Mouse (Mus musculus) right cerebral cortex, postnatal 14 days (tissue): ENCODE results near the gene Rtbdn.

Source experiments
- DNase-seq: peaks from one replicate; pipeline ENCODE4 v3.0.0; 2022

Rtbdn gene

DNA sequence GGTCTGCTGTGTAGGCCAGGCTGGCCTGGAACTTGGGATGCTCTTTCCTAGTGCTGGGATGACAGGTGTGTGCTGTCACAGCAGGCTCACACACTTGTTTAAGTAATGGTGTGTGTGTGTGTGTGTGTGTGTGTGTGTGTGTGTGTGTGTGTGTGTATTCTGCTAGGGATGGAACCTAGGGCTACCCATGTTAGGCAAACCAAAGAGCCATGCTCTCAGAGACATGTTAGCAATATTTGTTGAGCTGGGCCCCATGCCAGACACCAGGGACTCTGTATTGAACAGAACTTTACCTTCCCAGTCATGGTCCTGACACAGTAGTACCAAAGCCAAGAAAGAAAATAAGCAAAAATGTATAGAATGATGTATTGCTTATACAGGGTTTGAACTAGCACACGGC is 19.3 kb upstream of the Rtbdn start:
- DNase-seq, result no peak

- DNase-seq, result peak; percentile 76
These were observed 18.1 kb upstream of the Rtbdn start for GRCm38 (mm10) chr8:84928456-84929306.

- no peak for DNase-seq
These were observed 16.2 kb upstream of the Rtbdn start for GRCm38 (mm10) chr8:84930582-84930981.

- no peak for DNase-seq
These were observed 12.8 kb upstream of the Rtbdn start for GRCm38 (mm10) chr8:84933767-84934559.

DNA sequence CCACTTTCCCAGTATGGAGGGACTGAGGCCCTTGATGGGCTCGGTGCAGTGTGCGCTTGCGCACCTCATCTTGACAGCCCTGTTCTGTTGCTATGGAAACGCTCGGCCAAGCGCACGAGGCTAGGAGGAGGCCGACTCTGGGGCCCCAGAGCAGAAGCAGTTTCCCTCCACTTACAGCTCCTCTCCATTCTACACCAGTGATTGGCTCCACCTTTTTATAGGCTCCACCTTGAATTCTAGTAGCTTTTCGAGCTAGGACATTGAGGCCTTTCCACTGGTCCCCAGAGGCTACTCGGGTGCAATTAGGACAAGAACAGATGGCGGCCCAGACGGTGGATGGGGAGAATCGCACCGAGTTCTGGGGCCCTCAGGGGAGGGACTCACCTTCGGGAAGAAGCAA is 11.9 kb upstream of the Rtbdn start:
- DNase-seq, result no peak

- DNase-seq, result no peak
These were observed 11.3 kb upstream of the Rtbdn start for GRCm38 (mm10) chr8:84935489-84935888.

DNA sequence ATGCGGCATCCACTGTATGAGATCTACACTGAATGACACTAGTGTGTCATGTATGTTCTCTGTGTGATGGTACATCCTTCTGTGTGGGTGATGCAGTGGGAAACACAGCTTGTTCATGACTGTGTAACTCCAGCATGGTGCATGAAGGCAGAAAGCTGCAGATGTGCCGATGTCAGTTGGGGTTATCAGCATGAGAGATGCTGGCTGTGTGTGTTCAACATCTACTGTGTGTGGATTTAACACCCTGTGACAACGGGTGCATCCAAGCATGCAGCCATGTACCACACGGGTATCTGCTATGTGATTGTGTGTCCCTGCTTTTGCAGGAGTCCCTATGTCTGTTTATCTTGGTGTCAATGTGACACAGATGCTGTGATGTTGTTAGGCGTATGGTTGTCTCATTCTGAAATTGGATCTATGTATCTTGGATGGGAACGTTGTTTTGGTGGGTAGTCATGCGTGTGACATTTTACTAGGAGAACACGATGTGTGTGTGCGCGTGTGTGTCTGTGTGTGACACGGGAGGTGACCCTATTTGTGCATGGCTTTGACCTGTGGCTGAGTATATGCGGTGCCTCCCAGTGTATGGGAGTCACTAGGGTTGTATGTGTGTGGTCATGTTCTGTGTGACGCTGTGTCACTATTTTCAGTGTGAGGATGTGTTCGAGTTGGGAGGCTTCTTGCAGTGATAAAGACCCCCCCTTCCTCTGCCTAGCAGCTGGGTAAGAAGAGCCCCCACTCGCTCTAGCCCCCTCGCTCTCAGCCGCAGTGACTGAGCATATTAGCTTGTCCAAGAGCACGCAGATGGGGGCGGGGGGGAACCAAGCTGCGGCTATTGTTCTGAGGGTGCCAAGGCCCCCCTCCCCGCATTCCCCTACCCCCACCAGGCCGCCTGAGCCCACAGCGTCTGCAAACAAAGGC is 10.5 kb upstream of the Rtbdn start:
- DNase-seq, result no peak

- peak; percentile 84 for DNase-seq
These were observed 9.7 kb upstream of the Rtbdn start, which contains the start of gene Mast1 for GRCm38 (mm10) chr8:84936962-84937546. TSS of gene Mast1 (minus strand) at chr8:84937359.

- DNase-seq, result no peak
These were observed 8.9 kb upstream of the Rtbdn start for GRCm38 (mm10) chr8:84937620-84938485.

DNA sequence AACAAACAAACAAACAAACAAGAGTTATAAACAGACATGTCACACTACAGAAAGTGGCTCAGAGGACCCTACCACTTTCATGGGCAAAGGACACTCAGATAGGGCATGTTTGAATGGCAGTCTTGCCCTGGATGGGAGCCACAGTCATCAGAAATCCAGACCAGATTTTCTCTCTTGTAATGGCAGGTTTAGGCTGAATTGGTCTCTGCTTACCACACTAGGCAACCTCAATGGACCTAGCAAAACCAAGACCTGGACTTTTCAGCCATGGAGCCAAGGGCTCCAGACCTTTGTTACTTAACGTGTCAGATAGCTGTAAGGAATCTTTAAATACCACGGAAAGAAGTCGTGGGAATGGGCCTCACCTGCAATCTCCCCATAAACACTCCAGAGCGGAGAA is 3.1 kb upstream of the Rtbdn start:
- no peak for DNase-seq

DNA sequence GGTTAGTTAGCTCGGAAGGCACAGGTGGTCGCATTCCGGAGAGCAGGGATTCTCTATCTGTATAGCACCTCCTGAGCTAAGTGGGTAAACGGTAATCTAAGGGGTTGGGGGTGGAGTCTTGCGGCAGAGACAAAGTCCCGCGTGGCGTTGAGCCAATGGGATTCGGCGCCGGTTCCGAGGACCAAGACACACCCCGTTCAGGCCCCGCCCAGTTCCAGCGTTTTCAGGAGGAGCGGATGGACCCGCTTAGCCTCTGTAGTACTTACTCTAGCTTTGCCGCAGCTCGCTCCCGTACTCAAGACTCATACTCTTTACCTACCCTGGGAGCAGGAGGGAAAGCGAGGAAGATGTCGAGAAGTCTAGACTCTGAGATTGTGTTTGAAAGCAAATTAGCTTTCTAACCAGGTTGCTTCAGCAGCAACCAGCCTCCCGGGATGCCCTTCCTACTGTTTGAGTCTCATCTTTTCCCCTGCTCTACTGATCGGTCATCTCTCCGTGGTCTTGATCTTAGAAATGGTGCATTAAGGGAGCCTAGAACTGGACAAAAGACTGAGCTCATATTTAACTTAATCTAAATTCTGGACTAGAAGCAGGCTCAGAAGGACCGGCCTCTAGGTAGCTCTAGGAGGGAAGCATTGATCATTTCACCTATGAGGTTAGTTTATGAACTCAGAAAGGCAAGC is 2.2 kb upstream of the Rtbdn start:
- DNase-seq, result peak; percentile 87

DNA sequence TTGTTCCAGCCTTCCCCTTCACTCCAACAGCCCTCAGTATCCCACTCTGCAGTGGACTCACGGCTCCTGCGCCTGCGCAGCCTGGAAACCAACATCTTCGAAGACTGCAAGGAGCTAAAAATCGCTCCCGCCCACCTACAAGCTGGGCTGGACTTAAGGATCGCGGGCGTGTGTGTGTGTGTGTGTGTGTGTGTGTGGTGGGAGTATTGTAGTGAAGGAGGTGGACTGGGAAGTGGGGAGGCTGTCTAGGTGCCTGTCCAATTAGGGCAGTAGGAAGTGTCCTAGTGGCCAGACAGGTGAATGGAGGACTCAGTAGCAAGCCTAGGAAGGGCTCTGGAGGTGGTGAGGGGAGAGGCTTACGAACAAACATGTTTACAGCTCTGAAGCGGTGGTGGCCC is 1.6 kb upstream of the Rtbdn start:
- peak; percentile 76 for DNase-seq

- peak; percentile 69 for DNase-seq
These were observed 911 bp upstream of the Rtbdn start for GRCm38 (mm10) chr8:84945633-84946527.

DNA sequence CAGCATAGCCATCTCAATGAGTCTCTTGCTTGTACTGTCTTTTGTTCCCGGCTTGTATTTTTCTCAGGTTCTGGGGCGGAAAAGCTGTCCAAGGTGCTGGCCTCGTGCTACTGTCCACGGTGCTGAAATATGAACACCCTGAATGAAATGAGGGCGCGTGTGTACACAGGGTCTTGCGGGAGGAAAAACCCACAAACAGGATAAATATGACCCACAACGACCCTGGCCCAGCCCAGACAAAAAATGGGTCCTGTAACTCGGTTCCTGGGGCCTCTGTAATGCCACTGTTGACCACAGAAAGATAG is 402 bp downstream of the Rtbdn start:
- DNase-seq, result no peak

DNA sequence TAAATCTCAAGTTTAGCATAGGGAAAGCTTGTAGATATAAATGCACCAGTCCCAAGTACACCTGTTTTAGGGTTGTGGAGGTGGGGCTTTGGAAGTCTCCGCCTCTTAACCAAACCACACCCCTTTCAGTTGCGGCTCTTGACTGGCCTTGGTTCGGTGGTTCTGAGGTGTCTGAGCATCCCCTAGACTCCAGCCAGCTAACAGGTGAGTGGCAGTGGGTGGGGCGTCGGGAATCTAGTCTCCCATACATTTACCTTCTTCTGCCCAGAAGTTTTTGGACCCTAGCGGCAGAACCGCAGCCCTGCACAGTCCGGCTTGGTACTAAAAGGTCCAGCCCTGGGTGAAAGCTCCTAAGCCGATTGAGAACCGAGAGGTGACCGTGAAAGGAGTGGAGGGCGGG is 3.0 kb downstream of the Rtbdn start:
- DNase-seq, result no peak

DNA sequence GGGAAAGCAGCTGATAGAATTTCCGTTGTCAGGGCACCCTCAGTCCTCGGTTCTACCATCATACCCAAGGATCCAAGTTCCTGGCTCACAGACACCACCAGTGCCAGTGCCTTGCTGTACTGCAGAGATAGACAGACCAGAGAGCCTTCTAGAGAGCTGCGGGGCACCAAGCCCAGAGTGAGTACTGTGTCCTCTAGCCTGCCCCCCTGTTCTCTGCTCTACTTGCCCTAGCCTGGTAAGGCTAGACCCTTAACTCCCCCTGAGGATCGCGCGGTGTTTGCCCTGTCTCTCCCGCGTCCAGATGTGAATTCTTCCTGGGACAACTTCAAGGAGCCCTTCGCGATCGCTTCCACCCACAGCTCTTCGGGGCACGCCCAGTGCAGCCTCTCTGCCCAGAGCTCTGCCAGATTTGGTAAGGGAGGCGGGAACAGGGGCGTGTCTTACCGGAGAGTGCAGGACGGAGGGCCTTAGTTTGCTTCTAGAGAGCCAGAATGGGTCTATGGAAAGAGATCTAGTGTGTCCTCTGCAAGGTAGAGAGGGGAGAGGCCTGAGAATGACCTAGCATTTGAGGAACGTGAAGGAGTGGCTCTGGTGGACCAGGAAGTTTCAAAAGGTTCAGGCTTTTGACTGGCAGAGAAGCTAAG is 5.9 kb downstream of the Rtbdn start:
- DNase-seq, result no peak

GRCm38 (mm10) chr8:84956768-84957167 is 10.0 kb downstream of the Rtbdn start:
- DNase-seq, result peak; percentile 81

DNA sequence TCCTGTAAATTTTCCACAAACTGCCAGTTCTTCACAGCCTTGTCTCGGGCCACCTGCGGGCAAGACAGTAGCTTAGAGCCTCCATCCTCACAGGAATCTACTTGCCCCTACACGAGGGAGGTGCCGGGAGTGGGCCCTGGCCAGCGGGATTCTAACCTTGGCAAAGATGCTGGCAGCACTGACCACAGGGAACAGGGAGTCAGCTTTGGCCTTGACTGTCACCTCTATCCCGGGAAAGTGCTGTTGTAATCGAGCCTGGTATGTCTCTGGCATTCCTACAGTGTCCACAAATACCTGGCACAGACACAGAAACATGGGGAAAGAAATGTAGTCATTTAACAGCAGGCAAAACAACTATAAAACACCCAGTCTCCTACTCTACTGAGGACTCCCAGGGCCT is 13.0 kb downstream of the Rtbdn start:
- DNase-seq, result no peak

GRCm38 (mm10) chr8:84963952-84964351 is 17.2 kb downstream of the Rtbdn start:
- no peak for DNase-seq
